Mouse (Mus musculus) neutrophil, adult 59 days (primary cell): ENCODE measurements around the gene Nanos1. TPM values are rescaled to one million over a fixed set of nuclear protein-coding genes. Genes with fewer than 3 reads are reported as not detected.

Source experiments
- total RNA-seq, 2 experiments: library from RNA; stranded (reverse); gene quantifications; 1 replicate in 1 of 2; 2 replicates in 1 of 2; pipeline ENCODE4 v1.2.4; 2023

The Nanos1 gene
- total RNA-seq, result 1 to 10 TPM; 2.4 to 3.1 TPM

GRCm38 (mm10) chr19:60755438-60756191, at the start of gene Nanos1:
TSS of gene Nanos1 (plus strand) at chr19:60755987.

GRCm38 (mm10) chr19:60790551-60791161, 34.9 kb downstream of the Nanos1 start, which contains the start of gene Eif3a:
TSS of gene Eif3a (minus strand) at chr19:60790658.

Other genes starting within 250 kb of the Nanos1 start
- gene Cacul1, start 175.0 kb upstream of the Nanos1 start, total RNA-seq, result 10 to 100 TPM; 39.6 to 44.0 TPM
- gene Eif3a, start 34.7 kb downstream of the Nanos1 start, total RNA-seq, result 10 to 100 TPM; 93.4 to 97.1 TPM
- 10 to 100 TPM; 22.1 to 30.1 TPM for gene Fam45a, start 55.6 kb downstream of the Nanos1 start, total RNA-seq
- 1 to 10 TPM in 1 of 2 experiments, under 1 TPM in 1; 0.77 to 1.1 TPM for gene Sfxn4, start 105.5 kb downstream of the Nanos1 start, total RNA-seq
- 10 to 100 TPM; 35.1 to 35.9 TPM for gene Prdx3, start 118.6 kb downstream of the Nanos1 start, total RNA-seq
- 10 to 100 TPM; 26.2 to 33.2 TPM for gene Grk5, start 133.8 kb downstream of the Nanos1 start, total RNA-seq